Mouse (Mus musculus): ENCODE results near the gene Ift57. TPM values are rescaled to one million over a fixed set of nuclear protein-coding genes. Genes with fewer than 3 reads are reported as not detected.

The Ift57 gene
- total RNA-seq, 2 experiments from 2014 or later = 12.9 to 13.0 TPM

DNA sequence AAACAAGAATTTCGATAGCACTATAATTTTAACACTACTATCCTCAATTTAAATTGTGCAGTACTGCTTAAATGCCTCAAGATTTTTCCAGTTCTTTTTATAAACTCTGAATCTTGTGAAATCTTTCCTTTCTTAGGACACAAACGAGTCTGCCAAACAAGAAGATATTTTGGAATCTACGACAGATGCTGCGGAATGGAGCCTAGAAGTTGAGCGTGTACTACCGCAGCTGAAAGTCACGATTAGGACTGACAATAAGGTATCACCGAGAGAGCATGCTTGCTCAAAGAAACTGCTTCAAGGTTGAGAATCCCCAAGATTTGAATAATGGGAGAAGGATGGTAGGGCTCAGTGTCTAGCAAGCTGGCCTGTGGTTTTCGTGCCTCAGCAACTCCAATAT is 37.5 kb downstream of the Ift57 start:
- no peak for DNase-seq (ENCODE audit: low spot score)
- intact Hi-C loops (cut with DNase I) = no loop called here

DNA sequence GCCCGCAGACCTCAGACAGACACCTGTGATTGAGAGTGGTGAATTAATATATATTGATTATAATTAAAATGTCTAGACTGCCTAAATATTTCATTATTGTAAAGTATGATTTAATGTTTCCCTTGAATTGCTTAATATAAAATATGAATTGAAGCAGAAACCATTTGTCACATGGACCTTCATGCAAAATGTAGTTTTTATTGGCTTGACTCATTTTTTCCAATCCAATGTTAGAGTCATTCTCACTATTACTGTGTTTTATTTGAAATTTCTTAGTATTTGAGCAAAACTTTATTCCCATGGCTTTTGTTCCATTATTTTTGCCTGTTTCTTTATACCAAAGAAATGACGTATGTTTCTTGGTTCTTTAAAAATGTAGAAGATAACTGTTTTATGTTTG is 48.3 kb downstream of the Ift57 start:
- DNase-seq (ENCODE audit: low spot score) = no peak
- intact Hi-C loops (cut with DNase I) = no loop called here

DNA sequence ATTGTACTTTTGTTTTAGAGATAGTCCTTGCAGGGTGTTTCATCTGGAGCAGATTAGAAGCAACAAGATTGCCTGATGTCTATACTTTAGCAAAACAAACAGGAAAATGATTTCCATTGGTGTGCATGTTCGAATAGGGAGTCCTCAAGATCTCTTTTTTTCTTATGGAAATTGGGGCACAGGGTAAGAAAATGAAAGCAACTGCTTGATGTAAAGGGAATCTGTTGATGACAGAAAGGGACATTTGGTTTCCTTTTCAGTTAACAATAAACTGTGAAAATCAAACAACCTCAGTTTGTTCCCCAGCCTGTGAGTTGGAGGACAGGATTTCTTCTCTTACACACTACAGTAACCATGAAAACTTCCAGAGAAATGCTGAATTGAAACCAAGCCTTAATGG is 53.9 kb downstream of the Ift57 start:
- intact Hi-C loops (cut with DNase I) = loop anchor here (10.0 kb wide), 1 partner anchor 248 kb away; no protein-coding TSS in a partner anchor

DNA sequence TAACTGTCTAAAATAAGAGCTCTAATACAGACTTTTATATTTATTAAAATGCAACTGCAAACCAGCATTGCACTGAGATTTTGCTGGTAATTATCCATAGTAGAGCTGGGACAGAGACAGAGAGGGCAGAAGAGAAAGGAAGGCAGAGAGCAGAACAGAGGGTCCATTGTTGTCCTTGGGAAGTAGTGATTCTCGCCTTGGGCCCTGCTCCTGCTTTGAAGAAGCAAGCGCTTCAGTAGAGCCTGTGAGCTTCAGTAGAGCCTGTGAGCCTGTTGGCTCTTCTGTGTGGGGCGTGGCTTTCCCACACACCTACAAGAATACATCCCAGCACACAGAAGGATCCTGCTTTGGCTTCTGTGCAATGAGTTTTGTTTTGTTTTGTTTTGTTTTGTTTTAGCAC is 54.3 kb downstream of the Ift57 start:
- no peak for DNase-seq (ENCODE audit: low spot score)
- intact Hi-C loops (cut with DNase I) = loop anchor here (10.0 kb wide), 1 partner anchor 249 kb away; no protein-coding TSS in a partner anchor

More for the DNA sequence above, 53.9 kb downstream of the Ift57 start:
- DNase-seq (ENCODE audit: low spot score) = no peak

DNA sequence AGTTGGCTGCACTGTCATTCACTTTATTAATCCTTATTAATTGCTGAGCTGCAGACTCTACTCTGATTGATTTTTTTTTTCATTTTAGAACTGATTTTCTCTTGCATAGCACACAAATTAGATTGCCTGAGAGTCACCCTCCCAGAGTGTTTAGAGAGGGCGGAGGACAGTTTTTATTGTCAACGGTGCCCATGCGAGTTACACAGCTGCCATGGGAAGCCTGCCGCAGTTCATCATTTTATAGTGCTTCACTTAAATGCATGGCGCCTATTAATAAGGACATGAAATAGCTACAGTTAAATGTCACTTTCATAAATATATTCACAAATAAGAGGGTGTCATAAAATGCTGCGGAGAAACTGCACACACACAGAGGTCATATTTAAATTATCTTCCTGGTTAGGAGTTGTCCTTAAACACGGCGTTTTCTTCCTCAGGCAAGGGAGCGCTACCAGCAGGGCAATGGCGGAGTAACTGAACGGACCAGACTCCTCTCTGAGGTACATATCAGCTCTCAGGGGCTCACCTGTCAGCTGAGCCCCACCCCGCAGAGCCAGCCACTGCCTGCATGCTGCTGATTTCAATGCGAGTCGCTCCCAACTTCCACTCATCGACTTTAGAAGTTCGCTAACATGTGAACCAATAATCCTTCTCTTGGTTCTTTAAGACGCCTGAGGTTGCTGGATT is 61.6 kb downstream of the Ift57 start:
- intact Hi-C loops (cut with DNase I) = no loop called here

DNA sequence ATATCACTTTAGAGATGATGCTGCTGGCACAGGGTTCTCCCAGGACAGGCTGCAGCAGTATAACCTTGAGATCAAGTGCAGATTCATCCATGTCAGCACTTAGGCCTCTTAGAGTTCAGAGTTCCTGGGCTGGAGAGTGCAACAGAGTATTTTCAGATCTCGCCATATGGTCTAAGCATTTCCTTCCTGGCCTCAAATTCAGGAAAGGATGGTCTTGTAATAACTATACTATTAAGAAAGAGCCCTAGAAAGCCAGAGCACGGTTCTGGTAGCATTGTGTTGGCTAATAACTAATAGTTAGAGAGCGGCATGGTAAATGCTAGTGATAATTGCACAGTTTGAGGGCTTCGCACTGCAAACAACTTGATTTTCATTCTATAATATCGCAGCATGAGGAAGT is 62.9 kb downstream of the Ift57 start:
- no peak for DNase-seq (ENCODE audit: low spot score)

More for the DNA sequence above, 61.6 kb downstream of the Ift57 start:
- no peak for DNase-seq (ENCODE audit: low spot score)

DNA sequence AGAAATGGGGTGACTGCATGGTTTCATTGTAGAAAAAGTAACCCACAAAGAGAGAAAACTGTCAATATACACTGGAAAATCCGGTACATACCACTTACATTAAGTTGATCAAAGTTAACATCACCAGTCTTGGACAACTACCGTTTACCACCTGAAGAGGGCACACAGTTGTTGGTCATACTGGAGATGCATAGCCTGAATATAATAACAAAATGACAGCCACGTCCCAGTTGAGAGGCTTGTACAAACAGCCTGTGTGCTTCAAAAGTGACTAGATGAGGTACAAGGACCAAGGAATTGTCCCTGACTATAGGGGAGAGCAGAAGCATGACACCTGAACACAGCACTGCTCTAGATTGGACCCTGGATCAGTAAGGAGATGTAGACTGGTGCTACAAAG is 67.3 kb downstream of the Ift57 start:
- intact Hi-C loops (cut with DNase I) = loop anchor here (2.0 to 5.0 kb wide), 3 partner anchors 88 to 281 kb away; no protein-coding TSS in a partner anchor
- DNase-seq (ENCODE audit: low spot score) = no peak

More for the DNA sequence above, 62.9 kb downstream of the Ift57 start:
- intact Hi-C loops (cut with DNase I) = no loop called here

DNA sequence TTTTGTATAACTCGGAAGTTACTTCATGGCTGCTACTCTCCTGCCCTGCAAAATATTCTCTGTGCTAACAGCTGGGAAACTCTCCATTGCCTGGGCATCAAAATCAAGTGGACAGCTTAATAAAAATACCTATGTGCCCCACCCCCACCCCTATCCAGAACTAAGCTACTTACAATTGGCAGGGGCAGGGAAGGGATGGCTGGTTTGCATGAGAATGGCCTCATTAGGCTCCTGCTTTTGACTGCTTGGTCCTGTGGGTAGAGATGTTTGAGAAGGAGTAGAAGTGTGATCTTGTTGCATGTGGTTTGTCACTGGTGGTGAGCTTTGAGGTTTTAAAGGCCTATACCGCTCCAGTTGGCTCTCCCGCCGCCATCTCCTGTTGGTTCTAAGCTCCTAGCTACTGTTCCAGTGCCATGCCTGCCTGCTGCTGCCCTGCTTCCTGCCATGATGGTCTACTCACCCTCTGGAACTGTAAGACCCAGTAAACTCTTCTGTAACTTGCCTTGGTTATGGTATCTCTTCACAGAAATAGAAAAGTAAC is 69.5 kb downstream of the Ift57 start:
- no peak for DNase-seq (ENCODE audit: low spot score)
- intact Hi-C loops (cut with DNase I) = loop anchor here (5.0 kb wide), 2 partner anchors 264 to 279 kb away; no protein-coding TSS in a partner anchor

DNA sequence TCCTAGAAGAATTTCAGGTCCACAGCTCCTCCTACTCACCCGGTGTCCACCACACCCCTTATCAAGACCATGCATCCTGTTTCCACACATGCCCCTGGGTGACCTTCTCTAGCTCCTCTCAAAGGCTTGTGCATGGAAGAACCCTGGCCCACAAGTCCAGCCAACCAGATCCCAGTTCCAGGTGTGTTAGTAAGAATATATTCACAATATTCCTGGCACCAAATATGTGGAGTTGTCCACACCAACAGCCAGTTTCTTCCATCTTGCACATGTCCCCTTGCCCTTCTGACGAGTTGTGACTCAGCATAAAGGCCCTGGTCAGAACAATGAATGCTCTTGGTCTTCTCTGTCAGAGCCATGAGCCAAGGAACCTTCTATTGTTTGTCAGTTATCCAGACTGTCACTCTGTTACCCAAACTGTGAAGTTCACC is 70.8 kb downstream of the Ift57 start:
- DNase-seq (ENCODE audit: low spot score) = no peak
- intact Hi-C loops (cut with DNase I) = loop anchor here (5.0 kb wide), 2 partner anchors 262 to 277 kb away; no protein-coding TSS in a partner anchor

DNA sequence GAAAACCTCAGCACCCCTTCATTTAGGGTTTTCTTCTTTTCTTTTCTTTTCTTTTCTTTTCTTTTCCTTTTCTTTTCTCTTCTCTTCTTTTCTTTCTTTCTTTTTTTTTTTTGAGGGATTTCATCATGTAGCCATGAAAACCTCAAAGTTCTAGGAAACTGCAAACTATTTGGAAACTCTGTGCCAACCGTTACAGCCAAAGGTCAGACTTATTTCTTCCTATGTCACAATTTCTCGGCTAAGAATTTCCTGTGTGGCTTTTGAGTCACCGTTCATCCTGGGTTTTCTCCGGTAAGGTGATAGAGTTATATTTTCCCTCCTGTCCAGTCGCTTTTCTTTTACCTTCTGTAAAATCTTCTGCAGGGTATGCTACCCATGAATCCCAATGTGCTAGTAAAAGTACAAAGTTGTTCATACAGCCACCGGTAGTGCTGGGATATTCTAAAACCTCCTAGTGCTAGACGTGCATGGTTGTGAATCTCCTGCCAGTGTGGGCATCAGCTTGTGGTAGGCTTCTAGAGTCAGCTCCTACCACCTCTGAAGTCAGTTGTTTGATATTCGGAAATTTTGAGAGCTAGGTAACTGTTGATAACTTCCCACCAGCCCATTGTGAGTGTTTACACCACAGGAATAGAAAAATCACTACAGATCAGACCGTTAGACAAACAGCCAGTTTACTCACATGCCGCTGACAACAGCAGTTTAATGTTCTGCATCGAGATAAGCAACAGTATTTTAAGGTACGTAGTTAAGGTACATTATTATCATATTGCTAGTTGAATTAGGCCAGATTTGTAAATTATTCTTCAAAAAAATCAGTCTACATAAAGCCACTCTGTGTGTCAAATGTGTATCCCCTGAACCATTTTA is 71.5 kb downstream of the Ift57 start:
- intact Hi-C loops (cut with DNase I) = no loop called here

DNA sequence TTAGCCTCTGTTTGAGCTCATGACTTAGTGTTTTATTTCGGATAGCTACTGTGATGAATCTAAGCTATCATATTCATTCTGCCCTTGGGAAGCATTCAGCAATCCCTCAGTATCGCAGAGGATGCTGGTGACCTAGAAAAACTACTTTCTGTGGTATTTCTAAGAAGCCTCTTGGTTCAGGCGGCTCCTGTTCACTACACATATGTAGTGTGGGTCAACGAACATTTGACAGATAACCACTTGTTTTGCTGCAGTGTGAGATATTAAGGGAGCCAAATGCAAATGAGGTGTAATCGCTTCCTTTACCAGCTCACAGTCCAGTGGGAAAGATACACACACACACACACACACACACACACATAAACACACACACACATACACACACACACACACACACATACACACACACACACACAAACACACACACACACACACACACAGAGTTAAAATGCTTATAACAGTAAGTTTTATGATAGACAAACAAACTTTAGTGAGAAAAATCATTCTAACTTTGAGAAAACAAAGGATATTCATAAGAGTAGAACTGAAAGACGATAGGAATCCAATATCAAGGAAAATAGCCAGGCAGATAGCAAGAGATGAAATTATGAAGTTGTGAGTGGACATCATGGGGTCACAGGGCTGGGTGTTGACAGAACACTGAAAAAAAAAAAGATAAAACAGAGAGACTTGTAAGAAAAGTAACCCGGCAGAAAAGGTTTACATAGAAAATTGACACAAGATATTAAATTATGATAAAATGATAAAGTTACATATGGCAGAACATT is 72.8 kb downstream of the Ift57 start:
- DNase-seq (ENCODE audit: low spot score) = no peak
- intact Hi-C loops (cut with DNase I) = no loop called here

More for the DNA sequence above, 71.5 kb downstream of the Ift57 start:
- DNase-seq (ENCODE audit: low spot score) = no peak

DNA sequence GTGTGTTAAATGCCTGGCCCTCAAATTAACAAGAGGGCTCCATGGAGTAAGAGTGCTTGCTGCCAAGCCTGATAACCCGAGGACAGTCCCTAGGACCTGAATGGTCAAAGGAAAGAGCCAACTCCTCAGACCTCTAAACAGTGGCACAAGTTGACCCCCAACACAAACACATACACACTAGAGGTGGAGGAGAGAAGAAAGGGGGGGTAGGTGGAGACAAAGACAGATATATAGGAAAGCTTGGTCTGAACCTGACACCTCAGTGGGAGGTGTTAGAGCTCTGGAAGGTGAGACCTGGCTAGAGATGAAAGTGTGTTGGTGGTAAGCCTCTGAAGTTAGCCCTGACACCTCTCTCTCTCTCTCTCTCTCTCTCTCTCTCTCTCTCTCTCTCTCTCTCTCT is 73.5 kb downstream of the Ift57 start:
- intact Hi-C loops (cut with DNase I) = no loop called here
- no peak for DNase-seq (ENCODE audit: low spot score)

DNA sequence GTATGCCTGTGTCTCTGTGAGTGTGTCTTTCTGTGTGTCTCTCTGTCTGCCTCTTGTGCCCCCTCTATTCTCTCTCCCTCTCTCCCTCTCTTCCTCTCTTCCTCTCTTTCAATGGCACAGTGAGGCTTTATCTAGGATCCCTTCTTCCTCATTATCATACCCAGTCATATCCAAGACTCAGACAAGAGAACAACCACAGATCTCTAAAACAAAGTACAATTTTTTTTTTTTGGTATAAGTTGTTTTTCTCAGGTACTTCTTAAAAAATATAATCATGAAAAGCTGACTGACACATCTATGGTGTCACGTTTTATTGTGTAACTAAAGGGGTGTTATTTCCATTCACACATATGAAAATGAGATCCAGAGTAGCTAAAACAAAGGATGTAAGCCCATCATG is 74.0 kb downstream of the Ift57 start:
- intact Hi-C loops (cut with DNase I) = no loop called here
- DNase-seq (ENCODE audit: low spot score) = no peak

DNA sequence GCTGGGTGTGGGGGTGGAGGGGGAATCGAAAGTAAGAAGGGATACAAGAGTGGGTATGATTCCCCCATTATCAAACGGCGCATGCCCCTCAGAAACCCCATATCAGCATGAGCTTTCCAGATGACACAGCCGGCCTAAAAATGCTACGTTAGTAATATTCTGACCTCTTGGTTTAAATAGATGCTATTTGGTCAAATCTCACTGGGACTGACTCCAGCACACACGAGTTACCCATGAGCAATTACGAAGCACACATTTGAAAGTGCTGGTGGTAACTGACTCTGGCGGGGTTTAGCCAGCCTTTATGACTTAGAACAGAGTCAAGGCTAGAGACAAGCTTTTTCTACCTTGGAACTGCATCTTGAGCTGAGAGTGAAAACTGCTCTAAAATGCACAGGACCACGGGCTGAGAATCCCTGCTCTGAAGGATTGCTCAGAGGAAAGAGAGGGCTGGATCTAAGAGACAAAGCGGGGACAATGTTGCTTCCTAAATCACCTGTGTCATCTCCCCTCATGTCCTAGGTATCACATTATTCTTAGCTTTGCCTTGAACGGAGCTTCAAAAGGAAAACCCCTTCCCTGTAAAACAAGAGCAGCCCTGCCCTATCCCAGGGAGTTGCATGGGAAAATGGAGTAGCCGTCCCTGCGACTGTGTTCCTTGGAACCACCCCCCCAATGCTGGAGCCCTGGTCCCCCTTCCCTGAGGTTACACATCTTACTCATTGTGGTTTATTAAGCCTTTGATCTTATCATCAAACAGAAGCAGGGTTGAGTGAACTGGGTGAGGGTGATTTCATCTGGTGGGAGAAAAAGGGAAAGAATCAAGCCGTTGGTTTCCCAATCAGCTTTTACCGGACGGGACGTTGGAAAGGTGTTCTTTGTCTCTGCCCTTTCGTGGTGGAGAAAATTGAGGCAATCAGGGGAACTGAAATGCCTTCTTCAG is 75.3 kb downstream of the Ift57 start:
- DNase-seq (ENCODE audit: low spot score) = no peak
- intact Hi-C loops (cut with DNase I) = no loop called here

DNA sequence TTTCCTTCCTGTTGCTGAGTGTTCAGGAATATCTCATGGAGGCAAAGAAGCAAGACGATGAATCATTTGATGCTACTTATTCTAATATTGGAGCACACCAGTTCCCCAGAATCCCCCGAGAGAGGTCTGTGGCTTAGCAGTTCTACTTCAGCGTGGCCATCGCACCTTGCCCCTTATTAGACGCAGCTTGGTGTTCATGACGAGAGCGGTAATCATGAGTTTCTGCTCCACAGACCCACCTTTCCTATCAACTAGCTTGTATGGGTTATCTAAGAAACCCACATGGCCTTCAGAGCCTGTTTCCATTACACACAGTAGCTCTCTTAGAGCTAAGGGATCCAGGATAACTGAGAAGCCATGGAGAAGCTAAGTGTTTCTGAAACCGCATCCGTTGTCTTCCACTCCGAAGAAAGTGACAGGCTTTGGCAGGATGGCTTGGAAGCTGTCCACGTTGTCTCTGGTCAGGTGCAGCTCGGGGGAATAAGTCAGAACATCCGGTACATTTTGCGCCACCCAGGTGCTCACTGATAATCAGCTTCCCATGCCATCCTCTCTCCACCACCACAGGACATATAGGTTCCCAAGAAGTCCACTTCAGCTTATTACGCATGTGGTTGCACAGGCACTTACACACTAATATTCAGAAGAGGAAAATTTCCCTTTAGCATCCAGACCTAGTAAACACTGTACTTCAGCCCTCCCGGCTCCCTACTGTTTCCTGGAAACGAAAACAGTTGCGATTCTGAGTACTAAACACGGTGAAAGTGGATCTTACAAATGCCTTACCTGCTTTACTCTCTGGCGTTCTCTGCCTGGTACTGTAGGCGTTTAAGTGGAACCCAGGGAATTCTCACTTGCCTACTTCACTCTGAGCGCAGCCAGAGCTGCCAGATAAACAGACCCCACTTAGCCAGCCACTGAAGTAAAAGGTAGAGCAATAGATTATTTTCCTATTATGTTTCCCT is 76.3 kb downstream of the Ift57 start:
- intact Hi-C loops (cut with DNase I) = no loop called here
- DNase-seq (ENCODE audit: low spot score) = no peak

DNA sequence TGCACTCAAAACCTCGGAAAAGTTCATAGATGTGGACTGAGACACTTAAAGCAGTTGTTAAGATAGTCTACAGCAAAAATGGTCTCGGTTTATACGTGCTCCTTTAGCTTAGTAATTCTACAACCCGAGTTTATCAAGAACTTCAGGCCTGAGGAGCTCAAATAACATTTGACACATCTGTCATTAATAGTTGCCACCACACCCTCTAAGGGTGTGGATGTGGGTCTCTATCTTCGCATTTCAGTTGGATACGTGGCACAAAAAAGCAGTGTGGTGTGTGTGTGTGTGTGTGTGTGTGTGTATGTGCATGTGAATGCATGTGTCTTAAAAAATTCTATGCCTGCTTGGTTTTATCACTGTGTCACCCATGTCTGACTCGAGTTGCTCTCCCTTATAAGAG is 77.9 kb downstream of the Ift57 start:
- intact Hi-C loops (cut with DNase I) = no loop called here
- no peak for DNase-seq (ENCODE audit: low spot score)

DNA sequence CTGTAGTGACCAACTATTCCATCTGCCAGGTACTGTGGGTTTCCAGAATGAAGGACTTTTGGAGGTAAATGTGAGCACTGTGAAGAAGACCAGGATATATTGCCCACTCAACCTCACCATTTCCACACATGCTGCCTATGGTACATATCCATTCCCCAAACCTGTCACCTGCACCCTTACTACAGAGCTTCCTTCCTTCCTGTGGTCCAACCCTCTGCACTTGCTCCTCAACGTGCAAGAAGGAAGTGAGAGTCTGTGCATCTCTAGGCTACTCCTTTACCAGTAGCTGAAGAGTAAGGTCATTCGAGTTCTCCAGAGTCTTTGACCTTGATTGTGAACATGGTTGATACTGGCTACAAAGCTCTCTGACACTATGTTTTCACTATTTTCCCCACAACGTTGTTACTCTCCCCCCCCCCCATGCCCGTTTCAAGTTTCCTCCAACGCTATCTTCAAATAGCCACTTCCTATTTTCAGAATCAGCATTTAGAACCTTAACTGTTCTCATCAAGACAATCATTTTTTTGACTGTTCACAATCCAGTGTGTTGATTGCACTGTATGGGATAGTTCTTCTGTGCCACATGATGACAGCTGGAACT is 82.6 kb downstream of the Ift57 start:
- DNase-seq (ENCODE audit: low spot score) = no peak

More for the DNA sequence above, 82.6 kb downstream of the Ift57 start:
- intact Hi-C loops (cut with DNase I) = no loop called here
